Mouse (Mus musculus): ENCODE data around the gene Lmna. TPM values are rescaled to one million over a fixed set of nuclear protein-coding genes. Genes with fewer than 3 reads are reported as not detected.

Gene Lmna
- polyA plus RNA-seq, 1 experiment from 2014 or later = 267 TPM

- WGBS = 42% methylated on average over 3 of the region's 3 CpGs
- H3K4me3 ChIP-seq (ENCODE audit: low read depth, low read length) = no peak overlapping the region
- ATAC-seq (ENCODE audit: low FRiP score, low TSS enrichment) = no peak
Measured at GRCm38 (mm10) chr3:88479163-88479562, 30.6 kb downstream of the Lmna start.

GRCm38 (mm10) chr3:88477735-88478134 lies 32.0 kb downstream of the Lmna start:
- Histone ChIP-seq H3K4me1 (replicated peaks; ENCODE audit: control insufficient read depth, insufficient read depth) (no peaks in the 10 kb centered on the region), H3K9ac (ENCODE audit: low read length) (no peak overlapping the region), H3K4me3 (ENCODE audit: low read depth, low read length) (no peak overlapping the region), H3K27ac (replicated peaks) (no peak overlapping the region), H3K27me3 (ENCODE audit: control insufficient read depth, insufficient read depth, low read length) (no peaks in the 10 kb centered on the region), H3K4me2 (replicated peaks; ENCODE audit: low read depth) (no peak overlapping the region), H3K9me3 (ENCODE audit: control insufficient read depth, low read length) (no peaks in the 10 kb centered on the region), H3K36me3 (ENCODE audit: control insufficient read depth, insufficient read depth, low read length) (peaks cover 15% of the 10 kb centered on the region)
- ATAC-seq (ENCODE audit: low FRiP score, low TSS enrichment) = peak; percentile 81
- WGBS = under 1% methylated on average over 8 of the region's 8 CpGs
- peak; percentile 92 for DNase-seq (ENCODE audit: low spot score)
- TF ChIP-seq CTCF (IDR thresholded peaks at IDR 0.05; ENCODE audit: low read depth) (peak; percentile 93), EP300 (optimal IDR thresholded peaks at IDR 0.05) (no peak)

More at GRCm38 (mm10) chr3:88479163-88479562, 30.6 kb downstream of the Lmna start:
- TF ChIP-seq CTCF (IDR thresholded peaks at IDR 0.05; ENCODE audit: low read depth) = no peak
- TF ChIP-seq EP300 (optimal IDR thresholded peaks at IDR 0.05) = no peak
- Histone ChIP-seq H3K36me3 (ENCODE audit: control insufficient read depth, insufficient read depth, low read length) (peaks cover 20% of the 10 kb centered on the region), H3K9ac (ENCODE audit: low read length) (no peak overlapping the region), H3K4me1 (replicated peaks; ENCODE audit: control insufficient read depth, insufficient read depth) (no peaks in the 10 kb centered on the region), H3K4me2 (replicated peaks; ENCODE audit: low read depth) (no peak overlapping the region), H3K27me3 (ENCODE audit: control insufficient read depth, insufficient read depth, low read length) (no peaks in the 10 kb centered on the region), H3K27ac (replicated peaks) (no peak overlapping the region), H3K9me3 (ENCODE audit: control insufficient read depth, low read length) (no peaks in the 10 kb centered on the region)
- peak; percentile 18 for DNase-seq (ENCODE audit: low spot score)

- H3K4me1 ChIP-seq (replicated peaks; ENCODE audit: control insufficient read depth, insufficient read depth) = no peaks in the 10 kb centered on the region
- no peak overlapping the region for H3K4me2 ChIP-seq (replicated peaks; ENCODE audit: low read depth)
- H3K27ac ChIP-seq (replicated peaks) = no peak overlapping the region
- H3K36me3 ChIP-seq (ENCODE audit: control insufficient read depth, insufficient read depth, low read length) = peaks cover 3% of the 10 kb centered on the region; the same call in 1 of the 2 replicates
- no peak overlapping the region for H3K9ac ChIP-seq (ENCODE audit: low read length)
- ATAC-seq (ENCODE audit: low FRiP score, low TSS enrichment) = no peak
- no peaks in the 10 kb centered on the region for H3K27me3 ChIP-seq (ENCODE audit: control insufficient read depth, insufficient read depth, low read length)
- 56% methylated on average over 6 of the region's 6 CpGs for WGBS
- TF ChIP-seq CTCF (IDR thresholded peaks at IDR 0.05; ENCODE audit: low read depth) = peak; percentile 52
- TF ChIP-seq EP300 (optimal IDR thresholded peaks at IDR 0.05) = no peak
- no peaks in the 10 kb centered on the region for H3K9me3 ChIP-seq (ENCODE audit: control insufficient read depth, low read length)
- H3K4me3 ChIP-seq (ENCODE audit: low read depth, low read length) = no peak overlapping the region
- no peak for DNase-seq (ENCODE audit: low spot score)
Measured at GRCm38 (mm10) chr3:88476403-88476802, 33.4 kb downstream of the Lmna start.

GRCm38 (mm10) chr3:88473571-88473970 lies 36.2 kb downstream of the Lmna start:
- H3K27ac ChIP-seq (replicated peaks) = no peak overlapping the region
- WGBS = 73% methylated on average over 1 of the region's 1 CpGs
- DNase-seq (ENCODE audit: low spot score) = no peak

GRCm38 (mm10) chr3:88473020-88473419 lies 36.7 kb downstream of the Lmna start:
- no peak for DNase-seq (ENCODE audit: low spot score)
- no peak overlapping the region for H3K27ac ChIP-seq (replicated peaks)
- no peak overlapping the region for H3K9ac ChIP-seq (ENCODE audit: low read length)
- H3K4me2 ChIP-seq (replicated peaks; ENCODE audit: low read depth) = no peak overlapping the region
- ATAC-seq (ENCODE audit: low FRiP score, low TSS enrichment) = no peak
- WGBS = 30% methylated on average over 5 of the region's 5 CpGs
- H3K4me3 ChIP-seq (ENCODE audit: low read depth, low read length) = no peak overlapping the region
- H3K36me3 ChIP-seq (ENCODE audit: control insufficient read depth, insufficient read depth, low read length) = no peaks in the 10 kb centered on the region
- no peaks in the 10 kb centered on the region for H3K9me3 ChIP-seq (ENCODE audit: control insufficient read depth, low read length)
- H3K27me3 ChIP-seq (ENCODE audit: control insufficient read depth, insufficient read depth, low read length) = no peaks in the 10 kb centered on the region
- H3K4me1 ChIP-seq (replicated peaks; ENCODE audit: control insufficient read depth, insufficient read depth) = no peaks in the 10 kb centered on the region
- no peak for TF ChIP-seq CTCF (IDR thresholded peaks at IDR 0.05; ENCODE audit: low read depth)
- no peak for TF ChIP-seq EP300 (optimal IDR thresholded peaks at IDR 0.05)

More at GRCm38 (mm10) chr3:88473571-88473970, 36.2 kb downstream of the Lmna start:
- TF ChIP-seq EP300 (optimal IDR thresholded peaks at IDR 0.05) (no peak), CTCF (IDR thresholded peaks at IDR 0.05; ENCODE audit: low read depth) (no peak)
- Histone ChIP-seq H3K4me1 (replicated peaks; ENCODE audit: control insufficient read depth, insufficient read depth) (no peaks in the 10 kb centered on the region), H3K27me3 (ENCODE audit: control insufficient read depth, insufficient read depth, low read length) (no peaks in the 10 kb centered on the region), H3K4me2 (replicated peaks; ENCODE audit: low read depth) (no peak overlapping the region), H3K9me3 (ENCODE audit: control insufficient read depth, low read length) (no peaks in the 10 kb centered on the region), H3K9ac (ENCODE audit: low read length) (no peak overlapping the region), H3K36me3 (ENCODE audit: control insufficient read depth, insufficient read depth, low read length) (no peaks in the 10 kb centered on the region), H3K4me3 (ENCODE audit: low read depth, low read length) (no peak overlapping the region)
- ATAC-seq (ENCODE audit: low FRiP score, low TSS enrichment) = no peak

GRCm38 (mm10) chr3:88470943-88471479 lies 38.7 kb downstream of the Lmna start:
- Histone ChIP-seq H3K27me3 (ENCODE audit: control insufficient read depth, insufficient read depth, low read length) (no peaks in the 10 kb centered on the region), H3K9ac (ENCODE audit: low read length) (no peak overlapping the region), H3K4me1 (replicated peaks; ENCODE audit: control insufficient read depth, insufficient read depth) (no peaks in the 10 kb centered on the region), H3K4me3 (ENCODE audit: low read depth, low read length) (no peak overlapping the region), H3K9me3 (ENCODE audit: control insufficient read depth, low read length) (no peaks in the 10 kb centered on the region), H3K4me2 (replicated peaks; ENCODE audit: low read depth) (no peak overlapping the region), H3K27ac (replicated peaks) (no peak overlapping the region), H3K36me3 (ENCODE audit: control insufficient read depth, insufficient read depth, low read length) (no peaks in the 10 kb centered on the region)
- 38% methylated on average over 10 of the region's 10 CpGs for WGBS
- ATAC-seq (ENCODE audit: low FRiP score, low TSS enrichment) (peak; percentile 51; the same call in 1 of the 2 replicates), DNase-seq (ENCODE audit: low spot score) (no peak)
- no peak for TF ChIP-seq CTCF (IDR thresholded peaks at IDR 0.05; ENCODE audit: low read depth)
- TF ChIP-seq EP300 (optimal IDR thresholded peaks at IDR 0.05) = no peak

Data from stomach, postnatal 0 days (tissue).